Mouse (Mus musculus): ENCODE data around the gene Slc38a6.

Gene Slc38a6

DNA sequence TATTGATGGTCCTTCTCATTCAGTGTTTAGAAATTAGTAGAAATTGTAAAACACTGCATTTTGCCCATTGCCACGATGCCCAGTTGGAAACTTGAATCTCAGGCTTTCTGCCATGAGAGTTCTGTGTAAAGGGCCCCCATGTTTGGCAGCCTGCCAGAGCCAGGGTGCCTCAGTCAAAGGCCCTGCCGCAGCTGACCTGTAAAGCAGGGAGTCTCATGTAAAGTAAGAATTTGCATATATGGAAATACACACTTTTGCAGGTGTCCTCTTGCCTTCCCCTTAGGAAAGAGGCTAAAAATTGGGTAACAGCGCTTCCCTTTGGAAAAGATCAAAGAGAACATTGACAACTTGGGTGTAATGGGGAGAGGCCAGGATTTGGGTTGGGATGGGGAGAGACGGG lies 67.9 kb downstream of the Slc38a6 start:
- no peak for DNase-seq (ENCODE audit: extremely low read depth, low read depth)

DNA sequence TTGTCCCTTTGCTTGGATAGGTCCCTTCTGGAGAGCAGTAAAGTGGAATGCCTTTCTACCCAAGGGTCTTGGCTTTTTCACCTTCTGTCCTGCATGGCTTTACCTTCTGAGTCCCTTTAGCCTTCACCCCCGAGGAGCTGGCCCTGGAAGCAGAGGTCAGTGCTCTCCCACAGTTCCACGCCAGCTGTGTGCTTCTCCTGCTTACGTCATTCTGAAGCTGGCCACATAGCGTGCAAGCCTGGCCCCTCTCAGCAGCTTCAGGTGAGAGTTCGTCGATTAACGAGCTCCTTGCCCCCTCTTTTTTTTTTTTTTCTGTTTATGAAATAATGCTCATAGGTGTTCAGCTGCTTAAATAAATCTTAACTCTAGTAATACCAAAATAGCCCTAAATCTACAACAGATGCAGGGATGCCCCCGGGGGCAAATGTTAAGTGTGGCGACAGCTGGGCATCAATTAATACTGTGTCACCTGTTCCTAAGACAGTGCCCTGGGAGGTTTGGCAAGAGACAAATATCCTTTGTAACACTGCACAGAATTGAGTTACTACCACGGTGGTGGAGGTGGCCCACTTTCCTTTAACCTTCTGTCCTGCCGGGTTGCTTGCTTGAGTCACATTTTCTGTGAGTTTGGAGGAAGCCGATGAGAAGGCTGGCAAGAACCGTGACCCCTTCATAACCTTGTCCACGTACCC lies 68.7 kb downstream of the Slc38a6 start:
- DNase-seq (ENCODE audit: extremely low read depth, low read depth): no peak

DNA sequence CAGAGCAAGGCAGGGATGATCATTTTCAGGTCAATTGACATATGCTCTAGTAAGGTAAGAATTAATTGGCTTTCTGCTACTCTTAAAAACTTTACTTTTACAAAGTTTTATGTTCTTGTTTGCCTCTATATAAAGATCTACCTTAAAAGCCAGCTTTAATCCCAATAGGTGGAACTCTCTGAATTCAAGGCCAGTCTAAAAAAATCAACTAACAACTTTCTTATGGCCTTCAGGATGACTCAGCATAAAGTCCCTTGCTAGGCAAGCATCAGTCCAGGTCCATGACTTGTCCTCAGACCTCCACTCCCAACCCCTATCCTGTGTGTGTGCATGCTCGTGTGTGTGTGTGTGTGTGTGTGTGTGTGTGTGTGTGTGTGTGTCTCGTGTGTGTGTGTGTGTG lies 70.1 kb downstream of the Slc38a6 start:
- no peak for DNase-seq (ENCODE audit: extremely low read depth, low read depth)

DNA sequence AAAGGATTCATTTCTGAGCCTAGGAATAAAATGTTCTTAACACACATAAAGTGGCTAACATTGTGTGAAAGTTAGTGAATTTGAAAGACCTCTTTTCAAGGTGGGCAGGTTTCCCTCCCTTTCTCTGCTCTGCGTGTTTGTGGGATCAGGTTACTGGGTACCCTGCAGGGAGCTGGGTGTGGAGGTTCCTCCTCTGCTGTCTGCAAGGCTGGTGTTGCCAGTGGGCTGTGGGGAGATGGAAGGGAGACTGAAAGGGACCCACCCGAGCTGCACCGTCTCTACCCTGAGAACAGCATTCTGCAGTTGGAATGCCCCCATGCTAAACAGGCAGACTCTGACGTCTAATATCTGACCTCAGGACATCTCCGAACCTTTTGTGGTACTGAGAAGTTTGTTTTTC lies 70.7 kb downstream of the Slc38a6 start:
- no peak for DNase-seq (ENCODE audit: extremely low read depth, low read depth)

DNA sequence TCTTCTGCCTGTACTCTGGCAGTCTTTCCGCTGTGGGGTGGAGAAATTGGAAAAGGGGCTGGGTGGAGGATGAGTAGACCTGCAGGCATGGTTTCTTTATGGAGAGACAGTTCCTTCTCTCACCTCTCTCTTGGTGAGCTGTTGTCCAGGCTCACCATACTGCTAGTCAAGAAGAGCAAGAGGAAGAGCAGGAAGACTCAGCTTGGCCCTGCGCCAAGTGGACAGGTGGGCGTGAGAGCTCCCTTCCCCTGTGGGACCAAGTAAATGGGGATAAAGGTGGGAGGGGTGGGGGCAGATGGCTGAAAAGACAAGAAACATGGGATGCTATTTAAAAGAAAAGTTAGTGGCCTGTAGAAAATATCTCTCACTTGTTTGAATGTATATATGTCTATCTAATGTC lies 71.2 kb downstream of the Slc38a6 start:
- no peak for DNase-seq (ENCODE audit: extremely low read depth, low read depth)

DNA sequence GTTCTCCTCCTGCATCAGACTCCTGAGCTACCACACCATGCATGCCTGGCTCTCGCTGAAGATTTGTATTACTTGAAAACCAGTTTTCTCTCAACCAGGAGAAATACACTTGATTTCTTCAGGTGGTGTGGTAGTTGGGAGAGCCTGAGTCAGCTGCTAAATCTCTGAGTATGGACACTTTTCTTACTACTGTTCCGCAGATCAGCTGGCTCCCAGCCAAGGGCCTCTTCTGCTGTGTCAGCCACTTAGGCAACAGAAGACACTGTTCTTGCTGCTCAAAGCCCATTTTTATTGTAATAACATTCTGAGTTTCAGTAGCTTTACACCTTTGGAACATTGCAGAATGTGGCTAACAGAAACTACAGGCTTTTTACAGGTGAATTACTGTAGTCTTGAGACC lies 72.1 kb downstream of the Slc38a6 start:
- no peak for DNase-seq (ENCODE audit: extremely low read depth, low read depth)

DNA sequence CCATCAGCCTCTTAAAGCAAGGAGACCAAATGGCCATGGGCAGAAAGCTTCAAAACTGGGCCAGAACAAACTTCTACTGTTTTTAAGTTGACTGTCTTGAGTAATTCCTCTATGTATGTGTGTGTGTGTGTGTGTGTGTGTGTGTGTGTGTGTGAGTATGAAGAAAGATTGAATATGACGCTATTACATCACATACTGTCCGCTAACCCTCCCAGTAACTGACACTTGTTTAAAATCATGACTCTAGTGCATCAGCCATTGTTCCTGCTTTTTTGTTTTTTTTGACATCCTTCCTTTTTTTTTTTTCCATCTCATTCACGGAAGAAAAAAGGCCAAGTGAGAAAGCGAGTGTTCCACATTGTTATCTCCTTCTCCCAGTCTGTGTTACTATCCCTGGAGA lies 72.9 kb downstream of the Slc38a6 start:
- no peak for DNase-seq (ENCODE audit: extremely low read depth, low read depth)

DNA sequence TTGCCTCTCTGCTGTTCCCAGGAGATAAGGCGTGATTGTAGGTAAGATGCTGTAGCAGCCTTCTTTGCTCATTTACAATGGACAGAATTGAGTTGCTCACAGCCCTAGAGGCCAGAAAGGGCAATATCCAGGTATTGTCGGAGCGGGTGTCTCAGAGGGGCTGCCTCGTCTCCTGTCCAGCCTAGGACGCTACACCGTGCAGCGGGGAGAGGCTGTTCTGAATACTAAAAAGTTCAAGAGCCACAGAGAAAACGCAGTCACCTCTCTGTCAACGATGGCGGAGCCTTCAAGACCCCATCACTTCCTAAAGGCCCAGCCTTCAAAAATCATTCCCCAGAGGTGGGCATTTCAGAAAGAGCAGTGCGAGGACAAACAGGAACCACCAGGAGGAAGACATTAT lies 74.6 kb downstream of the Slc38a6 start:
- no peak for DNase-seq (ENCODE audit: extremely low read depth, low read depth)

DNA sequence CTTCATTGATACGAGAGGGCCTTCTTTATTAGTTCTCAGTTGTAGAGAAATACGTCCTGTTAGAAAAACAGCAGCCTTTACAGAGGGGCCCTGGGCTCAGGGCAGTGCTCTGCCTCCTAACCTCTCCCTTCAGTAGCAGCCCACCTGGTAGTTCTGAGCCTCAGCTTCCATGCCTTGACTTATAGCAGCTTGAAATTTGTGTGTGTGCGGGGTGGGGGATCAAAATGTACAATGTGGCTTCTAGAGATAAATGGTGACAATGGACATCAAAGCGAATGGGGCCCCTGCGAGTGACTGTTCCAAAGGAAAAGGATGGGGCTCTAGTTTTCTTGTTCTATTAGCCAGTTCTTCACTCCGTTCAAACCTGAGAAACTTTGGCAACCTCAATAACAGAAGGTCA lies 76.8 kb downstream of the Slc38a6 start:
- DNase-seq (ENCODE audit: extremely low read depth, low read depth): no peak

DNA sequence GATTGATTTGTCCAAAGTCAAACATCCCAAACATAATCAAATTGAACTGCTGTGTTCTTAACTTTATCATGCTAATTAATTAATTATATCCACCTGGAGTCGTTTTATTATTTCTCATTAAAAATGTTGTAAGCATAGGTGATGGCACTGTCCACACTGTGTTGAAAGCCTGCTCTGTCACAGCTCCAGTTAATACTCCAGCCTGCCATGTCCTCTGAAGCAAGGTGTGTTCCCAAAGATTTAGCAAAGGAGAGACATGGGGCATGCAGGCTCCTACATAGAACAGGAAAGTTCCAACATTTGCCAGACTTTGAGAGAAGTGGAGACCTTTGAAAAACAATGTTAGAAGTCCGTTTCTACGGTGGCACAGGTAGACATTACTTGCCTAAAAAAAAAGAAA lies 77.4 kb downstream of the Slc38a6 start:
- DNase-seq (ENCODE audit: extremely low read depth, low read depth): no peak

DNA sequence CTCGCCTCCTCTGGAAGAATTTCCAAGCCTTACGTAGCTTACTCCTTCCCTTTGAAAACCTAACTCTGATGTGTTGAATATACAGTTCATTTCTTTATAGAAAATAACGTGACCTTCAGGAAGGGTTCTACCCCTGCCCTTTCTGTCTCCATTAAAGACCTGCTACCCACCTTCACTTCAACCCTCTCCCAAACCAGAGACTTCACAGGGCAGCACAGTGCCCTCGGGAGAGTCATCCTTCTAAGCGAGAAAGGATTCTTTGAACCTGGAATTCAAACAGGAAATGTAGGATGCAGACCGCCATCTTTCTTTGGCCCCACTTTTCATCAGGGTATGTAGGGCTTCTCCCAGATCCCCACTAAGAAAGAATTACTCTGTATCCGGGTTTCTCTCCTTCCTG lies 80.0 kb downstream of the Slc38a6 start:
- no peak for DNase-seq (ENCODE audit: extremely low read depth, low read depth)

DNA sequence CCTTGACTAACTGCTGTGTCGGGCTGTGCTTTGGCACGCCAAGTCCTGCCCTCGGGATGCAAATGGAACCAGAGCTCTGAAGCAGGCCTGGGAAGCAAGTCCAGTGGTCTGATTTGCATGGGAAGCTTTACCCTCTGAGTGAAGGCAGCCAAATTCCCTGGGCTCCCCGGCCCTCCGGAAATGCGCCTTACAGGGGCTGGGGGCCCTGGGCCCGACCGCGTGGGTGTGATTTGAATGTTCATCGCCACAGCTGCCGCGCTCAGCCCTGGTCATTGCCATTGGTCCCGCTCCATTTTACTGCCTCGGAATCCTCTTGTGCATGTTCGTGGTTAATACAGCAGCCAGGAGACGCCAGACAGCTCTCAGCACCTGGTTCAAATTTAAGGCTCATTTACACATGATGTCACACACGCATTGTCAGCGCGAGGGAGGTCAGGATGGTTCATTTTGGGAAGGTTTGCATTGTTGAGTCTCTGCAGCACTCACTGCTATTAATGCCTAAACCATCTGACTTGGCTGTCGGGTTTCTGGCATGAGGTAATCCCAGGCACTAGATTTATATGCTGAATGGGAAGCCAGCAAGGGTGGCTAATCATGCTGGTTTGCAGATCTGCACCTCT lies 81.0 kb downstream of the Slc38a6 start:
- DNase-seq (ENCODE audit: extremely low read depth, low read depth): no peak

DNA sequence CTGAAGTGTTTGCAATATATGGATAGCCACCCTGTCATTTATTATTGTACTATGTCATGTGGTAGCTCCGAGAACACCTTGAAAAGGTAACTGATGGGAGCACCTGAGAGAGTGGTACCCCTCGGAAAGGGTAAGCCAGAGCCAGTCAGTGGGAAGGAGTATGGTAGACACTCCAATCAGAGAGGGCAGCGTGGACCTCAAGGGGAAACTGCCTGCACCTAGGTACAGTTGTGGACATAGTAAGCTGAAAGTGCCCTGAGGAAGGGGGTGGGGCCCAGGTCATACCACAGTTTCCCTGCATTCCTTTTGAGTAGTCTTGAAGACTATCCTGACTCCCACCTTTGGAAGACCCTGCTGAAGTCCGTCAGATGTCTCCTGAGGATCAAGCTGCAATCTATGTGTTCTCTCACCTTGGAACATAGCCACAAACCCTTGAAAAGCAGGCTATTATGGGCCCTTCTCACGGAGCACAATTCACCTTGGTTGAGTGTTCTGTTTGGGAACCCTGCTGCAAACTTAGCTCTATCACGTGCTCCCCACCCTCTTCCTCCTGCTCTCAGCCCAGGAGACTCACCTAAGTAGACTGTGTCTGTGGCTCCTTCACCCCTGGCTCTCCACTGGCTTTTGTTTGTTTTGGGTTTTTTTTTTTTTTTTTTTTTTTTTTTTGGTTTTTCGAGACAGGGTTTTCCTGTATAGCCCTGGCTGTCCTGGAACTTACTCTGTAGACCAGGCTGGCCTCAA lies 82.5 kb downstream of the Slc38a6 start:
- no peak for DNase-seq (ENCODE audit: extremely low read depth, low read depth)

DNA sequence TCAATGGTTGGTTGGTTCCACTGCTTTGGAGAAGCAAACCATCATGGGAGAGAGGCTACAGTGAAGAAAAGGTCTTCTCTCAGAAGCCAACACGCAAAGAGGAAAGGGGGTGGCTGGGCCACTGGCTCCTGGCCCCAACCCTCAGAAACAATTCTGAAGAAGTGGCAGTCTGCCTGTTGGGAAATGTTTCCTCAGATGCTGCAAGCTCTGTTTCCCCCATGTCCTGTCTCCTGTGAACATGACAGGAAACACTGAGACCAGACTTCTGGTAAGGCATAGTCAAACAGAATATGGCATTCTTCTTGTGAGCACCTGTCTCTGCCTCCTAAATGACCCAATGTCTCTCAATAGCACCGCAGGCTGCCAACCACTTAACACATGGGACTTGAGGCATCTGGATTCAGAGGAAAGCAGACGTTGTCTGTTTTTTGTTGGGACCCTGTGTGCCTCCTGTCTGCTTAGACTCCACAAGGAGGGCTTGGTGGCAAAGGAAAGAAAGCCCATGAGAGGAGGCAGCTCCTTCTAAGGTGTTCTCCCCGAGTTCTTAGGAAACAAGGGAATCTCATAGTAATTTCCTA lies 83.9 kb downstream of the Slc38a6 start:
- DNase-seq (ENCODE audit: extremely low read depth, low read depth): no peak

DNA sequence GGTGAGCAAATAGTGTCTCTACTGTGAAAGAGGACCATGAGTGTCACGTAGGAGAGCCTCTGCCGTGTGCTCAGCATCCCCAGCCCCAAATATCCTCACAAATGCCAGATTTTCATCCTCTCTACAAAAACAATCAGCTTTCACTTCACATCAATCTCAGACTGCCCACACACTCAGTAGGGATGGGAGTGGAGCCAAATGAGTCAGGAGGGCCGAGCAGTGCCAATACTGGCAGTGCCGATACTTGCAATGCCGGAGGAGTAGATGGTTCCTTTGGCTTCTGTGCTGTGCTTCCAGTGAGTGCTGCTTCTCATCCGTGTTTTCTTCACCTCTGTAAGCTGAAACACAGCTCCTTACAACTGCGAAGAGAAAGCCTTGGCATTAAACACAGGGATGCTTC lies 84.6 kb downstream of the Slc38a6 start:
- DNase-seq (ENCODE audit: extremely low read depth, low read depth): no peak

DNA sequence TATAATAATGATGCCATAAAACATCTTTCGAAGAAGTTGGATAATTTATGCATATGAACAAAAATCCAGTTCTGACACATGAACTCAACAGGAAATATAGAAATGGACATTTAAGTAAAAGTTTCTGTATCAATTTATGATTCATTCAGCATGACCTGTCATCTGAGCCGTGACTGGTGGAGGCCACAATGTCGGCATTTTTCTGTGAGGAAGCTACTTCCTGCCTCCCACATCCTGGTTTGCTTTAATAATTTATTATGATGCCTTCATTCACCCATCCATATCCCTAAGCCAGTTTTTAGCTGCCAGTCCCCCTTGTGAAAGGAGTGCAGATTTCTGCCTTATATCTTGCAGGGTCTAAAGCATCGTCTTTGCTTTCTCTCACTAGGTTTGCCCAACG lies 91.4 kb downstream of the Slc38a6 start:
- no peak for DNase-seq (ENCODE audit: extremely low read depth, low read depth)

DNA sequence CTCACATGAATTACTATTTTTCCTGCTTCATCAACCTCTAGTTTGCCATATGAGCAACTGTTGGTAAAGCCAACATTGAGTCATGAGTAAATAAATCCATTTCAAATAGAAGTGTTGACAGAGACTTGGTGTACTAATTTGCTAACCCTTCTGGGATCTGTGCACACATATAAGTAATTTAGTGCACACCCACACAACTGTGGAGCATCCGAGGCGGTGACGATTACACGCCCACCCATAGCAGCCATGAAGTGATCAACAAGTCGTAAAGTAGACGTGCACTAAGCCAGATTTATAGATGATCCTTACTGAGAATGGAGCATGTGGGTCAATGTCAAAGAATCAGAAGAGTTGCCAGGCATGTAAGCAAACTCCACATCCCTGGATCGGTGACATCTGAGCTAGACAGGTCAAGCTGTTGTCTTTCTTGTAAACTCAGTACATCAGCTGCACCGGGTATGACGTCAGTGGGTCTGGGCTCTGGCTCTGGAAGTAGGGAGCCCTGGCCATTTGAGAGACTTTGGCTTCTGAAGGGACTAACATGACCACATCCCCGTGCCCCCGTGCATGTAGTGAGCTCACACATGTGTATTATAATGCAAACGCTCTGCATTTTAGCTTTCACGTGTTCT lies 92.3 kb downstream of the Slc38a6 start:
- no peak for DNase-seq (ENCODE audit: extremely low read depth, low read depth)

DNA sequence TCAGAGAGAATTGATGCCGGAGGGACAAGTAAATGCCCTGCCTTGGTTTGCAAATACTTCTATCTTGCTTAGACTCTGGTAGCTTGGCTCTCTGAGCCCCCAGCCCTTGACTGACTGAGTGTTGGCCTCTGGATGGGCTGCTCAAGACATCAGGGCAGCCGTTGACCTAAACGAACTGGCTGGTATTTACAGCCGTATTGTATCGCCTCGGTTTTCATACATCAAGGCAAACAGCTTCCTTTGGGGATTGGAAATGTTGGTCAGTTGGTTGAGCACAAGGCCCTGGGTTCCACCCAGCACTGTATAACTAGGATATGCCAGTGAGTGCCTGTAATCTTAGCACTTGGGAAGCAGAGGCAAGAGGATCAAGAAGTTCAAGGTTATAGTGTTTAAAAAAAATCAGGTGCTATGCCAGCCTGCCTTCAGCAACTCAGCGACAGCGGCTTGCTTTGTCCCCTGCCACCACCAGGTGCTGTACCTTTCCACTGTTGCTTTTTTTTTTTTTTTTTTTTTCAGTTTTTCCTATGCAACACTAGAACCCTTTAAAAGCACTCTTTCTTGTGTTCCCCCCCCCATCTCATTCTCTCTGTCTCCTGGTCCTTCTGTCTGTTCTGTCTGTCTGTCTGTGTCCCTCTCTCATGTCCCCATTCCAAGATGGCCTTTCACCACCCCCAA lies 94.2 kb downstream of the Slc38a6 start:
- DNase-seq (ENCODE audit: extremely low read depth, low read depth): no peak

DNA sequence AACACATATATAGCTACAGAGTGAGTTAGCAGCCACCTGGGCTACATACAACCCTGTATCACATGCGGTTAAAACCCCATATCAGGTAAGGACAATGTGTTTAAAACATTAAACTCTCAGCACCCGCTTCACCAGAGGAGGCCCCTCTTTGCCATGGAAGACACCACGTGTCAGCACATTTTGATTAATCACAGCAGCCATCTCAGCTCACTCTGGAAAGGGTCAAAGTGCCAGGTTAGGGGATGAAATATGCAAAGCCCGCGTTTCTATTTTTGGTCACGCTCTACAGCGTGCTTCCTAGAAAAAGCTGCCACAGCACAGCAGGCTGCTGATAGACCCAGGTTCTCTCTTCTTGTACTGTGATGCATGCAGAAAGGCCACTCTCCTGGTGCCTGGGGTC lies 94.9 kb downstream of the Slc38a6 start:
- DNase-seq (ENCODE audit: extremely low read depth, low read depth): no peak

DNA sequence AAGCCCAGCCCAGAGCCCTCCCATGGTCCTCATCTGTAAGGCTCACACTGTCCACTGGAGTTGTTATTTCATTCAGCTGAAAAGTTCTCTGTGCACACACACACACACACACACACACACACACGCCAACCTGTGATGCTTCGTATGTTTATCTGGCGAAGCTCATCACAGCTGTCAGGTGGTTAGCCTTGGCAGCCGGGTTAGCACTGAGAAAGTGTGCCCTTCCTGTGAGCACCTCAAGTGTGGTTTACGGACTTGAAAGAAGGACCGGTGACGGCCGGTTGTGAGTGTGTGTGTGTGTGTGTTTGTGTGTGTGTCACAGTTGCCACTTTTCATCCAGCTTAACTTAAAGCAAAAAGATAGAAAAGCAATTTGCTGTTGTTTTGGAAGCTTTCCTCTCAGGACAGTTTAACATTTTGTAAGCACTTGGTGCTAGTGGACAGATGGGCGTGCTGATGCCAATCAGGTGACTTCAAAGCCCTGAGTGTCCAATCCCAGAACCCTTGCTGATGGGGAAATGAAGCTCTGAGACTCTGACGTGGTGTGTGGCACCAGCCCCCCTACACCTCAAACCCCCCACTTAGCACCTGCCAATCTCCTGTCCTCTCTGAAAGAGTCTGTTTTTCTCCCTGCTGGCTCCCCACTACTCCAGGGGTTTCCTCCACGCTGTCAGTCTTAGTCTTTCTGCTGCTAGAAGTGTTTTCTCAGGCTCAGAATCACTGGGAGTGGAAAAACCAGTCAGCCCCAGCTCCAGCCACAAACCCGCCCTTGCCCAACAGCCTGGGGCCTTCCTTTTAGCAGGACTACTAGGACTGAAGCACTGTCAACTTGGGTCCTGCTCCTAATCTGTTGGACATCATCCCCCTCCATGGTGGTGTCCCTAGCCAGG lies 96.0 kb downstream of the Slc38a6 start:
- DNase-seq (ENCODE audit: extremely low read depth, low read depth): no peak

DNA sequence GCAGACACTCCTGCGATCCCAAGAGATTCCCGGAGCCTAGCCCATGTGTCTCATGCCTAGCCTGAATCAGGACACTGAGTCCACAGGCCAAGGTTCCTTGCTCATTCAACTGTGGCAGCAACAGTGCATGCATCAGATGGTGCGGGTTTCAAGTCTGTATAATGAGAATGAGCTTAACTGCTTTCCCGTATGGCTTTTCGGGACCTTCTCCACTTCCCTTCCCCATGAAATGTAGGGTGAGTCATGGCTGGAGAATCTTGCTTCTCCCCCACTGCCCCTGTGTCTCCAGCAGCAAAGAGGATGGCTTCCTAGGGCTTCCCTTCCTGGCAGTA lies 96.6 kb downstream of the Slc38a6 start:
- no peak for DNase-seq (ENCODE audit: extremely low read depth, low read depth)
